Mouse (Mus musculus) hindbrain, embryonic 14.5 days (tissue): ENCODE measurements around the gene Treml1. TPM values are rescaled to one million over a fixed set of nuclear protein-coding genes. Genes with fewer than 3 reads are reported as not detected.

Experiments used
- ATAC-seq: fragments of 200-750 bp; cut with Nextera tagmentation; 2 replicates; pipeline ENCODE4 v1.8.0; 2017; ENCODE audit warnings: moderate number of reproducible peaks, mild to moderate bottlenecking, moderate TSS enrichment, moderate library complexity; ENCODE audit not compliant: low FRiP score
- DNase-seq: peaks from one replicate; pipeline ENCODE4 v3.0.0-alpha.2; 2015; ENCODE audit warnings: low spot score
- H3K27ac ChIP-seq: fragments of 300-500 bp; sonication (generic); 2 replicates; pipeline ENCODE4 v1.5.1; 2014; ENCODE audit warnings: mild to moderate bottlenecking, moderate library complexity
- H3K27me3 ChIP-seq: fragments of 300-500 bp; sonication (generic); 2 replicates; pipeline ENCODE4 v1.6.1; 2014; ENCODE audit warnings: mild to moderate bottlenecking, low read length, mixed read lengths; ENCODE audit not compliant: control insufficient read depth, insufficient read depth
- H3K36me3 ChIP-seq: fragments of 300-500 bp; sonication (generic); replicated peaks from 2 replicates; pipeline ENCODE4 v1.6.1; 2014; ENCODE audit not compliant: control insufficient read depth, insufficient read depth
- H3K4me1 ChIP-seq: fragments of 300-500 bp; sonication (generic); replicated peaks from 2 replicates; pipeline ENCODE4 v1.6.1; 2014; ENCODE audit warnings: antibody characterized with exemption, low read length, mixed read lengths; ENCODE audit not compliant: control insufficient read depth, insufficient read depth
- H3K4me2 ChIP-seq: fragments of 300-500 bp; sonication (generic); replicated peaks from 2 replicates; pipeline ENCODE4 v1.6.1; 2014; ENCODE audit warnings: mild to moderate bottlenecking, moderate library complexity
- H3K4me3 ChIP-seq: fragments of 300-500 bp; sonication (generic); replicated peaks from 2 replicates; pipeline ENCODE4 v1.5.1; 2014; ENCODE audit warnings: mild to moderate bottlenecking, low read length
- H3K9ac ChIP-seq: fragments of 300-500 bp; sonication (generic); 2 replicates; pipeline ENCODE4 v1.6.1; 2014
- H3K9me3 ChIP-seq: fragments of 300-500 bp; sonication (generic); 2 replicates; pipeline ENCODE4 v1.6.1; 2016; ENCODE audit warnings: low read length; ENCODE audit not compliant: control insufficient read depth
- WGBS: fragments of 180-500 bp; shearing (Covaris S2); extraction: QIAGEN DNeasy Blood & Tissue Kit; methylation state at CpG from one replicate; pipeline ENCODE4 v1.1.7; 2014; 5-methylcytosine and 5-hydroxymethylcytosine counted together
- polyA plus RNA-seq: library from polyadenylated mRNA; unstranded; fragments of >200 nt; fragmentation: Nextera tagmentation; extraction: Ambion mirVana; gene quantifications from 2 replicates; pipeline ENCODE4 v1.2.1, GENCODE M21; 2014

Gene Treml1
- polyA plus RNA-seq, 1 experiment from 2014 or later = 0.37 TPM

DNA sequence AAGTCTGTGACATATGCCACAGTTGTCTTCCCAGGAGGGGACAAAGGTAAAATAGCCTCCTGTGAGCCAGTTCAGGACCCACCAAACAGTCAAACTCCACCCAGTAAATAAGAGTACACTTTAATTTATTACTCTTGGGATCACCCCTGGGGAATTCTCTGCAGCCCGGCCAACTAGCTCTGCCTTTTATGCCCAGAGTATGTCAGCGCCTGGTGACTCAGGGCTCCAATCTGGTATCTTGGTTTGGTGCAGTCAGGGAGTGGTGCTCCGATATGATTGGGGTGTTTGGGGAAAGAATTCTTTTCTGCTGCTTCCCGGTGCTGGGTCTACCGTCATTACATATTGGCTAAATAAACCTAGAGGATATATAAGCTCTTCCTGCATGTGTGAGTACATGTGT, 7.1 kb downstream of the Treml1 start:
- H3K4me1 ChIP-seq = no peaks in the 10 kb centered on the region; the same call in 1 of the 2 replicates
- no peak for ATAC-seq
- no peaks in the 10 kb centered on the region for H3K27me3 ChIP-seq
- H3K27ac ChIP-seq = no peak overlapping the region
- no peaks in the 10 kb centered on the region for H3K36me3 ChIP-seq
- H3K9me3 ChIP-seq = no peaks in the 10 kb centered on the region
- H3K9ac ChIP-seq = no peak overlapping the region
- WGBS = 90% methylated on average over 5 of the region's 5 CpGs
- H3K4me2 ChIP-seq = no peak overlapping the region
- no peak overlapping the region for H3K4me3 ChIP-seq
- no peak for DNase-seq

DNA sequence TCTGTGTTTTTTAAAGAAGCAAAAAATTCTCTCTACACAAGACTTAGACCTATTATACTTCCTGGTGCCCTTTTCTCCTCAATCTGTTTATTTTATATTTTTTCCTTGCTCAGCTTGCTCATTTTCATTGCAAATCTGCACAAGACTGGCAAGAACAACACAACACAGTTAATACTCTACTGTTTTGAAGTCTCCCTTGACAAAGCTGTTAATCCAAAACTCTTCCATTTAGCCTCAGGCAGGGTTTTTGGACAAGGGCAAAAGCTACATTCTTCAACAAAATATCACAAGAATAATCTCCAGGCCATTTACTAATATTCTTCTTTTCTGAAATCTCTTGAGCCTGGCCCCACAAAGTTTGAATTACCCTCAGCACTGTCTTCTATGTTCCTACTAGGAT, 11.9 kb downstream of the Treml1 start:
- DNase-seq (no peak), ATAC-seq (no peak)
- Histone ChIP-seq H3K27me3 (no peaks in the 10 kb centered on the region), H3K4me3 (no peak overlapping the region), H3K27ac (no peak overlapping the region), H3K4me2 (no peak overlapping the region), H3K36me3 (no peaks in the 10 kb centered on the region), H3K4me1 (no peaks in the 10 kb centered on the region), H3K9ac (no peak overlapping the region), H3K9me3 (no peaks in the 10 kb centered on the region)

DNA sequence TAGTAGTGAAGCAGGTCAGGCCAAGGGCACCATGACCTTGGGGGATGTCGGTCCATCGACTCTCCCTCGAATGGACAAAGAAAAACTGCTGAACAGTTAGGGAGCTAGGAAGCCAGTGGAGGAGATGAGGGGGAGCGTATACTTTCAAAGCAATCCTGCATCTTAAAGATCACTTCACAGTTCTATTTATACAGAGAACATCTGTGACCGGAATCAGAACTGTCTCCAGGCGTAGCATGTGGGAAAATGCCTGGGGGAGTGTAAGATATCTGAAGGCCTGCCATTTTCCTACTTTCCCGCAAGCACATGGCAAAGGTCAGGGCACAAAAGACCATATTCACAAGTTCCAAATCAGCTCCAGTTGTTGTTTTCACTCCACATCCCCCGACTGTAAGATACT, 13.3 kb downstream of the Treml1 start:
- Histone ChIP-seq H3K9ac (no peak overlapping the region), H3K27me3 (no peaks in the 10 kb centered on the region), H3K4me1 (no peaks in the 10 kb centered on the region), H3K27ac (no peak overlapping the region), H3K9me3 (no peaks in the 10 kb centered on the region), H3K36me3 (no peaks in the 10 kb centered on the region), H3K4me3 (no peak overlapping the region), H3K4me2 (no peak overlapping the region)
- WGBS = 86% methylated on average over 8 of the region's 8 CpGs
- no peak for ATAC-seq
- DNase-seq = no peak

DNA sequence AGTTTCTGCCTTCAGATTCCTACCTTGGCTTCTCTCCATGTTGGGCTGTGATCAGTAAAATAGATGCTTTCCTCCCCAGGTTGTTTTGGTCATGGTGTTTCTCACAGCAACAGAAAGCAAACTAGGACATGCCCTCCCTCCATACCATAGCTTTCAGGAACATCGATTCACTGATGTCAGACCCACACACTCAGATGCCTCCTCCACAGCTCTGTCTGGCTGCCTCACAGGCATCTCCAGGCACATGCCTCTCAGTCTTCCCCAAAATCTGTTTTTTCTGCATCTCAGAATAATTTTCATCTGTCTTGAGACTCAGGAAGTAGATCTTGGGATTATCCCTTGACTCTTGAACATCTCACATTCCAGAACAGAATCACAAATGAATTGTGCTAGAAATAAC, 16.4 kb downstream of the Treml1 start:
- ATAC-seq = no peak
- 96% methylated on average over 1 of the region's 1 CpGs for WGBS

DNA sequence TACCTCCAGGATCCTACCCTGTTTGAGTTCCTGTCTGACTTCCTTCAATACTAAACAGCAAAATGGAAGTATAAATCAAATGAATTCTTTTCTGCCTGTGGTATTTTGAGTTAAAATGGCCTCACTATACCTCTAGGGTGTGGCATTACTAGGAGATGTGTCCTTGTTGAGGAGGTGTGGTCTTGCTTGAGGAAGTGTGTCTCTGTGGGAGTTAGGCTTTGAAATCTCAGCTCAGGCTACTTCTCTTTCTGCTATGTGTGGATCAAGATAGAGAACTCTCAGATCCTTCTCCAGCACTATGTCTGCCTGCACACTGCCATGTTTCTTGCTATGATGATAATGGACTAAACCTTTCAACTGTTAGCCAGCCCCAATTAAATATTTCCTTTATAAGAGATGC, 19.3 kb downstream of the Treml1 start:
- DNase-seq (no peak), ATAC-seq (no peak)
- no peaks in the 10 kb centered on the region for H3K36me3 ChIP-seq
- H3K27me3 ChIP-seq = no peaks in the 10 kb centered on the region
- H3K27ac ChIP-seq = no peak overlapping the region
- H3K4me2 ChIP-seq = no peak overlapping the region
- H3K4me3 ChIP-seq = no peak overlapping the region
- no peaks in the 10 kb centered on the region for H3K4me1 ChIP-seq
- H3K9ac ChIP-seq = no peak overlapping the region
- H3K9me3 ChIP-seq = no peaks in the 10 kb centered on the region

More for the DNA sequence above, 16.4 kb downstream of the Treml1 start:
- Histone ChIP-seq H3K9me3 (no peaks in the 10 kb centered on the region), H3K4me3 (no peak overlapping the region), H3K4me2 (no peak overlapping the region), H3K9ac (no peak overlapping the region), H3K27ac (no peak overlapping the region), H3K4me1 (no peaks in the 10 kb centered on the region), H3K27me3 (no peaks in the 10 kb centered on the region), H3K36me3 (no peaks in the 10 kb centered on the region)
- DNase-seq = no peak

DNA sequence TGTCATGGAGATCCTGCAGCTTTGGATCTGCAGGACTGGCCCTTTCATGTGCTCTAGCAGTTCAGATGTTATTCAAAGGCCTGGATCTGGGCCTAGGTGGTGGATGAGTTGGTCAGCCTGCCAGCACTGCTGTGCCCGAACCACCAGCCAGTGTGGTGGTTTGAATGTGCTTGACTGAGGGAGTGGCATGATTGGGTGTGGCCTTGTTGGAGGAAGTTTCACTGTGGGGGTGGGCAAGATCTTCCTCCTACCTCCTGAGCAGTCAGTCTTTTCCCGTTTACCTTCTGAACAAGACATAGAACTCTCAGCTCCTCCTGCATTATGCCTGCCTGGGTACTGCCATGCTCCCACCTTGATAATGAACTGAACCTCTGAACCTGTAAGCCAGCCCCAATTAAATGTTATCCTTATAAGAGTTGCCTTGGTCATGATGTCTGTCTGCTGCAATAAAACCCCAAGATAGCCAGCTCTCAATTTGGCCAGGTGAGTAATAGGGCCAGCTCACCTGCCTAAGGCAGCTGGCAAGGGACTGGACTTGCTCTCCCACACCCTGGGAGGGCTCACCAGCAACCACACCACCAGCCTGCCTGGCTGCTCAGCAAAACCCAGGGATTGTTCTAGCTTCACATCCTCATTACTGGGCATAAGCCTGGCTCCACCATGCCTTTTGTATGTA, 26.2 kb downstream of the Treml1 start:
- no peak for DNase-seq
- WGBS = 87% methylated on average over 2 of the region's 2 CpGs

DNA sequence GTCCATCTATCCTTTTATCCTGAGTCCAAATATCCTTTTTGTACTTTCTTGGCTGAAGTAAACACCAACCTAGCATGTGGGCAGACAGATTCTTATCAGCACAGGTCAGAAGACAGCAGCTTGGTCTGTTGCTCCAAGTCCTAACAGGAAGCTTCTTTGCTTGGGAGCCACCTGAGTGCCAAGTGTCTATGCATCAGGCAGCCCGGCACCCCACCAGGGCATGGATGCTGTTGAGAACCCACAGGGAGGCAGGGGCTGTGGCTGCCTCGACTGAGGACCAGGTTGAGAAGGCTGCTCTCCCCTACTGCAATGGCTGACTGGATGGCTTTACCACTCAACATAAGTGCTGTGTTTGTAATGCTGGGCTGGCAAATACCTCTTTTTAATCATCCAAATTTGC, 28.9 kb downstream of the Treml1 start:
- Histone ChIP-seq H3K4me2 (no peak overlapping the region), H3K4me3 (no peak overlapping the region), H3K27ac (no peak overlapping the region), H3K9ac (no peak overlapping the region), H3K9me3 (no peaks in the 10 kb centered on the region), H3K36me3 (peaks cover 81% of the 10 kb centered on the region), H3K4me1 (no peaks in the 10 kb centered on the region), H3K27me3 (no peaks in the 10 kb centered on the region)
- no peak for DNase-seq
- no peak for ATAC-seq
- WGBS = 89% methylated on average over 2 of the region's 2 CpGs

More for the DNA sequence above, 26.2 kb downstream of the Treml1 start:
- Histone ChIP-seq H3K4me2 (no peak overlapping the region), H3K4me1 (no peaks in the 10 kb centered on the region), H3K9me3 (no peaks in the 10 kb centered on the region), H3K27ac (no peak overlapping the region), H3K27me3 (no peaks in the 10 kb centered on the region), H3K36me3 (peaks cover 54% of the 10 kb centered on the region), H3K4me3 (no peak overlapping the region), H3K9ac (no peak overlapping the region)
- no peak for ATAC-seq

DNA sequence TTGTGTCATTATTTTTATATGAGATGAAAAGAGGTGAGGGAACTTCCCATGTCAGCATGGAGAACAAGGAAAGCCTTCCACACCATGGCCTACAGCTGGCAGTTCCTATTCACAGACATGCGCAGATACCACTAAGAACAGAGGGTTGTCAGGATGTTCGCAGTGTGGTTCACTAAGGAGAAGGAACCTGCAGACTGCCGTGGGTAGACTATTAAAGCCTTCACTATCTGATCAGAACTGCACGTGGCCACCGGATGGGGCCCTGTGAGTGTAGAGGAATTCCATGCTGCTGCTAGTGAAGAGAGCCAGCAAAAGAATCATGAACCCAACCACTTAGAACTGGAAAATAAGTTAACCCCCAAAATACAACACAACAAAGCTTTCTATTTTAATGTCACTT, 29.7 kb downstream of the Treml1 start:
- no peak overlapping the region for H3K4me2 ChIP-seq
- DNase-seq = no peak
- no peak overlapping the region for H3K9ac ChIP-seq
- WGBS = 97% methylated on average over 5 of the region's 5 CpGs
- H3K9me3 ChIP-seq = no peaks in the 10 kb centered on the region
- peaks cover 89% of the 10 kb centered on the region for H3K36me3 ChIP-seq
- no peaks in the 10 kb centered on the region for H3K27me3 ChIP-seq
- H3K4me3 ChIP-seq = no peak overlapping the region
- ATAC-seq = no peak
- no peaks in the 10 kb centered on the region for H3K4me1 ChIP-seq
- H3K27ac ChIP-seq = no peak overlapping the region

DNA sequence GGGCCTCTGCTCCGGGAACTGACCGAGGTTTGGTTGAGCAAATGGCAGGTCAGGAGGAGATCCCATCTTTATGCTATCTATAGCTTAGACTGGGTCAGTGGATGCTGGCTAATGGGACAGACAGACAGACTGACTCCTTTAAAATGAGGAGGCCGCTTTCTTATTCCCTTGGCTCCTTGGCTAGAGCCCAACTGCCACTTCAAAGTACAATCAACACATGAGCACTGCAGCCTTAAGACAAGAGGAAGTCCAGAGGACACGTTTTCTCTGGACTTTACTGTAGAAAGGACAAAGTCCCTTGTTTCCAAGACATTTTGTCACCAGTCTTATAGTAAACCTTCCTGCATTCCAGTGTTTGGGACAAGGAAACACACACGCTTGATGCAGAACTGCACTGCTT, 31.7 kb downstream of the Treml1 start:
- no peaks in the 10 kb centered on the region for H3K9me3 ChIP-seq
- H3K27ac ChIP-seq = no peak overlapping the region
- H3K27me3 ChIP-seq = no peaks in the 10 kb centered on the region
- H3K9ac ChIP-seq = no peak overlapping the region
- H3K4me3 ChIP-seq = no peak overlapping the region
- H3K4me2 ChIP-seq = no peak overlapping the region
- DNase-seq (no peak), ATAC-seq (no peak)
- WGBS = 91% methylated on average over 5 of the region's 5 CpGs
- H3K4me1 ChIP-seq = no peaks in the 10 kb centered on the region
- H3K36me3 ChIP-seq = peaks cover 96% of the 10 kb centered on the region

DNA sequence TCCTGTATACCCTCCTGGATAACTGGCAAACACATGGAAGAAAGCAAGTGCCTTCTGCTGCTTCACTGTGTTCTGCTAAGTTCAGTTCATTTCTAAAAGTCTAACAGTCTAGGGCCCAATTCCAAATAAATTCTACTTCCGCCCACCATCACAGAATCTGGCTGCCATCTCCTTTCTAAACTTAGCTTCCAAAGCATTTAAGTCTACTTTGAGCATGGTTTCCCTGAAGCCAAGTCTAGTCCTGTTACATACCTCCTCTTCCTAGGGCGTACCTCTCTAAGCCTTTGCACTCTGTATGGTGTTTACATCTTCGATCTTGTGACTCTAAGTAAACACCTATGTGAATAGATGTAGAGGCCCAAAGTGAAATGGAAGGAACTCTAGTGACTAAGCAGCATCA, 32.9 kb downstream of the Treml1 start:
- Histone ChIP-seq H3K27ac (no peak overlapping the region), H3K27me3 (no peaks in the 10 kb centered on the region), H3K4me1 (no peaks in the 10 kb centered on the region), H3K4me2 (no peak overlapping the region), H3K9ac (no peak overlapping the region), H3K9me3 (no peaks in the 10 kb centered on the region), H3K4me3 (no peak overlapping the region), H3K36me3 (peaks cover 87% of the 10 kb centered on the region)
- no peak for ATAC-seq
- no peak for DNase-seq
- WGBS = 99% methylated on average over 3 of the region's 3 CpGs
